12 mouse cellular contexts compared by ENCODE assay signal in genomic region chr4:155776704-155777335, GRCm38 (mm10). TPM values are rescaled to one million over a fixed set of nuclear protein-coding genes. Genes with fewer than 3 reads are reported as not detected.
DNase-seq lines count a peak whose midpoint lies in the region; ATAC-seq and TF ChIP-seq lines count a peak whose summit lies in the region.
"Had no signal": no experiment of that assay in that cellular context is flagged by ENCODE, and none has a peak within 500 bp of the region (broad histone marks: within the 10 kb centered on the region; RNA-seq: fewer than 3 reads in every experiment).

No protein-coding gene starts in this region.

- intact Hi-C loops in left cerebral cortex, postnatal 25 days (cut with DNase I) = no loop called here
- intact Hi-C loops in left cerebral cortex, postnatal 10 days (cut with DNase I) = no loop called here

- peaks cover 6 to 21% of the 10 kb centered on the region in 2 experiments for H3K4me1 ChIP-seq in MEL (ENCODE audit: control insufficient read depth in 1 of 2, insufficient read depth in 2 of 2, low read length in 2 of 2)
- H3K4me1 ChIP-seq in intestine, embryonic 16.5 days (ENCODE audit: control insufficient read depth, insufficient read depth, low read length) = peaks cover 46% of the 10 kb centered on the region

- H3K9ac ChIP-seq in MEL (ENCODE audit: control insufficient read depth, low read depth, low read length, poor library complexity, severe bottlenecking) = no peak overlapping the region
- H3K9ac ChIP-seq in intestine, embryonic 16.5 days (ENCODE audit: low read depth, low read length) = no peak overlapping the region
- H3K9ac ChIP-seq: embryonic facial prominence, embryonic 15.5 days; hindbrain, embryonic 12.5 days; limb, embryonic 13.5 days had no signal

- ATAC-seq in intestine, embryonic 16.5 days = no peak

- no peak overlapping the region for H3K27ac ChIP-seq in MEL (ENCODE audit: control insufficient read depth, low read depth, low read length)
- peak overlapping the region; percentile 28; the same call in 1 of the 2 replicates for H3K27ac ChIP-seq in intestine, embryonic 16.5 days (ENCODE audit: low read length)
- H3K27ac ChIP-seq: hindbrain, embryonic 12.5 days; limb, embryonic 13.5 days had no signal

- 50% methylated on average over 2 of the region's 2 CpGs for WGBS in intestine, embryonic 16.5 days

- no peaks in the 10 kb centered on the region for H3K27me3 ChIP-seq in MEL (ENCODE audit: control insufficient read depth in 1 of 2, insufficient read depth in 2 of 2, low read length in 2 of 2)
- H3K27me3 ChIP-seq in intestine, embryonic 16.5 days (replicated peaks; ENCODE audit: control insufficient read depth, insufficient read depth, low read length) = peaks cover 3% of the 10 kb centered on the region; the same call in 1 of the 2 replicates

- no peaks in the 10 kb centered on the region for H3K79me2 ChIP-seq in MEL (ENCODE audit: control insufficient read depth, insufficient read depth, low read length, poor library complexity)

- TF ChIP-seq POLR2A in MEL (IDR thresholded peaks at IDR 0.05; ENCODE audit: control insufficient read depth in 1 of 2, insufficient read depth in 1 of 2, low read depth in 1 of 2, low read length in 2 of 2, poor library complexity in 1 of 2) = no peak

- no peaks in the 10 kb centered on the region for H3K9me3 ChIP-seq in MEL (replicated peaks; ENCODE audit: insufficient read depth, low read length)
- H3K9me3 ChIP-seq in intestine, embryonic 16.5 days (ENCODE audit: control insufficient read depth, low read length) = no peaks in the 10 kb centered on the region
- H3K9me3 ChIP-seq: embryonic facial prominence, embryonic 15.5 days; hindbrain, embryonic 12.5 days; limb, embryonic 13.5 days had no signal

- no peak overlapping the region for H3K4me2 ChIP-seq in intestine, embryonic 16.5 days (ENCODE audit: low read depth, low read length)
- H3K4me2 ChIP-seq: embryonic facial prominence, embryonic 15.5 days; hindbrain, embryonic 12.5 days; limb, embryonic 13.5 days had no signal

- peak; percentile 40 to 42 for DNase-seq in heart, adult 18-20 months
- no peak for DNase-seq in heart, adult 8-10 months (ENCODE audit: low spot score)
- DNase-seq in left cerebral cortex, postnatal 25 days (ENCODE audit: low spot score in 2 of 2) = peak; percentile 35 to 83
- no peak for DNase-seq in left cerebral cortex, postnatal 10 days (ENCODE audit: extremely low spot score in 1 of 2, low spot score in 2 of 2)
- peak; percentile 44 for DNase-seq in MEL (ENCODE audit: low read depth, low spot score)
- no peak for DNase-seq in spleen, adult 12 weeks (ENCODE audit: low spot score)
- no peak for DNase-seq in cerebellum, postnatal 25 days

- no peak for TF ChIP-seq RAD21 in MEL (IDR thresholded peaks at IDR 0.05; ENCODE audit: low read depth, low read length)

- H3K4me3 ChIP-seq in MEL (ENCODE audit: control insufficient read depth in 1 of 2, insufficient read depth in 1 of 2, low read depth in 2 of 2, low read length in 2 of 2) = no peak overlapping the region
- no peak overlapping the region for H3K4me3 ChIP-seq in intestine, embryonic 16.5 days (ENCODE audit: low read length)
- H3K4me3 ChIP-seq: embryonic facial prominence, embryonic 15.5 days; hindbrain, embryonic 12.5 days; limb, embryonic 13.5 days had no signal

- H3K36me3 ChIP-seq in MEL (ENCODE audit: control insufficient read depth in 1 of 2, insufficient read depth in 2 of 2, low read length in 2 of 2) = peaks cover 0 to 8% of the 10 kb centered on the region in 2 experiments; a peak in 2 of 4 replicates
- H3K36me3 ChIP-seq in intestine, embryonic 16.5 days (ENCODE audit: control insufficient read depth, insufficient read depth, low read length) = no peaks in the 10 kb centered on the region
- H3K36me3 ChIP-seq: embryonic facial prominence, embryonic 15.5 days; hindbrain, embryonic 12.5 days; limb, embryonic 13.5 days had no signal

- no peak for TF ChIP-seq EP300 in MEL (IDR thresholded peaks at IDR 0.05; ENCODE audit: low read depth in 1 of 2, low read length in 2 of 2)

- no peak for TF ChIP-seq CTCF in MEL (IDR thresholded peaks at IDR 0.05 in 2 of 3, conservative IDR thresholded peaks at IDR 0.05 in 1 of 3; ENCODE audit: control insufficient read depth in 1 of 3, insufficient read depth in 1 of 3, low read depth in 2 of 3, low read length in 3 of 3, poor library complexity in 1 of 3, severe bottlenecking in 1 of 3)

TF ChIP-seq in MEL, 35 proteins besides CTCF, POLR2A, EP300 and RAD21:
- no peak for TF ChIP-seq ZKSCAN1 (IDR thresholded peaks at IDR 0.05; ENCODE audit: low read depth, low read length)
- no peak for TF ChIP-seq POLR2AphosphoS2 (IDR thresholded peaks at IDR 0.05; ENCODE audit: low read length)
- TF ChIP-seq TAL1 (IDR thresholded peaks at IDR 0.05; ENCODE audit: low read length) = no peak
- no peak for TF ChIP-seq NELFE (IDR thresholded peaks at IDR 0.05; ENCODE audit: low read depth, low read length)
- TF ChIP-seq GABPA (IDR thresholded peaks at IDR 0.05; ENCODE audit: low read depth, low read length) = no peak
- no peak for TF ChIP-seq SMC3 (IDR thresholded peaks at IDR 0.05; ENCODE audit: low read depth, low read length)
- TF ChIP-seq JUND (IDR thresholded peaks at IDR 0.05; ENCODE audit: low read depth, low read length) = no peak
- TF ChIP-seq TCF12 (IDR thresholded peaks at IDR 0.05; ENCODE audit: low read depth, low read length) = no peak
- 0 out of 2 replicates have a peak, but pooled peaks have one; percentile 12 for TF ChIP-seq SIN3A (IDR thresholded peaks at IDR 0.05; ENCODE audit: low read length)
- no peak for TF ChIP-seq MXI1 (IDR thresholded peaks at IDR 0.05; ENCODE audit: low read depth, low read length)
- no peak for TF ChIP-seq ZNF384 (IDR thresholded peaks at IDR 0.05; ENCODE audit: low read depth, low read length)
- TF ChIP-seq ELF1 (IDR thresholded peaks at IDR 0.05; ENCODE audit: low read depth, low read length) = no peak
- TF ChIP-seq ETS1 (IDR thresholded peaks at IDR 0.05; ENCODE audit: low read depth, low read length) = no peak
- TF ChIP-seq BHLHE40 (IDR thresholded peaks at IDR 0.05; ENCODE audit: borderline replicate concordance, low read depth, low read length) = no peak
- TF ChIP-seq UBTF (IDR thresholded peaks at IDR 0.05; ENCODE audit: borderline replicate concordance, insufficient read depth, low read depth, low read length) = no peak
- TF ChIP-seq GATA1 (IDR thresholded peaks at IDR 0.05; ENCODE audit: low read depth, low read length) = 0 out of 2 replicates have a peak, but pooled peaks have one; percentile 31
TF ChIP-seq in MEL: peak in this region for 2.

RNA-seq across cellular contexts. Expression of gene Vwa1, which starts 2.3 kb away (rescaled TPM):
- total RNA-seq in heart, adult 18-20 months (2021) = 10 to 100 TPM in 1 of 2 experiments, 1 to 10 TPM in 1; 7.1 to 14.6 TPM
- 1 to 10 TPM; 5.6 to 9.8 (median 8.1) TPM for total RNA-seq in heart, adult 8-10 months (2022)
- 10 to 100 TPM; 14.0 to 16.6 TPM for total RNA-seq in left cerebral cortex, postnatal 25 days (2021)
- 10 to 100 TPM; 14.6 to 19.3 TPM for total RNA-seq in left cerebral cortex, postnatal 10 days (2021)
- 0.33 and 0.42 TPM in 2 replicates for total RNA-seq in MEL (2012; rRNA removed)
- polyA plus RNA-seq in MEL (2012; ENCODE audit: insufficient read depth in 1 of 2, insufficient read length in 2 of 2, low read depth in 1 of 2, low replicate concordance in 2 of 2, missing spikeins in 1 of 2) = under 1 TPM in 1 of 2 experiments, not detected in 1; 0.33 TPM
- 18.9 TPM in 2 replicates for polyA plus RNA-seq in intestine, embryonic 16.5 days (2015; fragmentation: Nextera tagmentation; extraction: Ambion mirVana)

RNA-seq across cellular contexts. Expression of gene Tmem88b, which starts 8.9 kb away (rescaled TPM):
- under 1 TPM; 0.42 to 0.85 TPM for total RNA-seq in heart, adult 18-20 months (2021)
- 1 to 10 TPM in 1 of 4 experiments, under 1 TPM in 3; 0.66 to 1.1 (median 0.81) TPM for total RNA-seq in heart, adult 8-10 months (2022)
- 10 to 100 TPM; 16.8 to 20.7 TPM for total RNA-seq in left cerebral cortex, postnatal 25 days (2021)
- 1 to 10 TPM; 3.0 to 5.4 TPM for total RNA-seq in left cerebral cortex, postnatal 10 days (2021)
- total RNA-seq in MEL (2012; rRNA removed) = 0.10 and 0.19 TPM in 2 replicates
- polyA plus RNA-seq in MEL (2012; ENCODE audit: insufficient read depth in 1 of 2, insufficient read length in 2 of 2, low read depth in 1 of 2, low replicate concordance in 2 of 2, missing spikeins in 1 of 2) = under 1 TPM in 1 of 2 experiments, not detected in 1; 0.32 TPM
- 0.89 and 1.1 TPM in 2 replicates for polyA plus RNA-seq in intestine, embryonic 16.5 days (2015; fragmentation: Nextera tagmentation; extraction: Ambion mirVana)

RNA-seq across cellular contexts. Expression of gene Ankrd65, which starts 13.4 kb away (rescaled TPM):
- not detected for total RNA-seq in heart, adult 18-20 months (2021)
- total RNA-seq in heart, adult 8-10 months (2022) = not detected
- total RNA-seq in left cerebral cortex, postnatal 25 days (2021) = not detected
- not detected for total RNA-seq in left cerebral cortex, postnatal 10 days (2021)
- 0.12 TPM in 1 of 2 replicates, not detected in the other for total RNA-seq in MEL (2012; rRNA removed)
- not detected for polyA plus RNA-seq in MEL (2012; ENCODE audit: insufficient read depth in 1 of 2, insufficient read length in 2 of 2, low read depth in 1 of 2, low replicate concordance in 2 of 2, missing spikeins in 1 of 2)
- not detected in 2 replicates for polyA plus RNA-seq in intestine, embryonic 16.5 days (2015; fragmentation: Nextera tagmentation; extraction: Ambion mirVana)
- total RNA-seq: adrenal gland, postnatal 36 days had no signal
- polyA plus RNA-seq: hindbrain, embryonic 12.5 days; limb, embryonic 13.5 days had no signal

RNA-seq across cellular contexts. Expression of gene Atad3a, which starts 15.9 kb away (rescaled TPM):
- 10 to 100 TPM; 44.6 to 44.8 TPM for total RNA-seq in heart, adult 18-20 months (2021)
- total RNA-seq in heart, adult 8-10 months (2022) = 10 to 100 TPM; 34.9 to 45.7 (median 40.8) TPM
- total RNA-seq in left cerebral cortex, postnatal 25 days (2021) = 10 to 100 TPM; 44.0 to 52.3 TPM
- total RNA-seq in left cerebral cortex, postnatal 10 days (2021) = 10 to 100 TPM; 56.0 to 57.9 TPM
- total RNA-seq in MEL (2012; rRNA removed) = 198 and 220 TPM in 2 replicates
- 100 to 1,000 TPM in 1 of 2 experiments, not detected in 1; 232 TPM for polyA plus RNA-seq in MEL (2012; ENCODE audit: insufficient read depth in 1 of 2, insufficient read length in 2 of 2, low read depth in 1 of 2, low replicate concordance in 2 of 2, missing spikeins in 1 of 2)
- 142 and 150 TPM in 2 replicates for polyA plus RNA-seq in intestine, embryonic 16.5 days (2015; fragmentation: Nextera tagmentation; extraction: Ambion mirVana)

RNA-seq across cellular contexts. Expression of gene Mrpl20, which starts 25.9 kb away (rescaled TPM):
- 10 to 100 TPM; 76.7 to 79.8 TPM for total RNA-seq in heart, adult 18-20 months (2021)
- 10 to 100 TPM; 78.5 to 86.8 (median 80.6) TPM for total RNA-seq in heart, adult 8-10 months (2022)
- 10 to 100 TPM; 93.9 to 97.9 TPM for total RNA-seq in left cerebral cortex, postnatal 25 days (2021)
- 100 to 1,000 TPM; 103 to 111 TPM for total RNA-seq in left cerebral cortex, postnatal 10 days (2021)
- total RNA-seq in MEL (2012; rRNA removed) = 301 and 346 TPM in 2 replicates
- polyA plus RNA-seq in MEL (2012; ENCODE audit: insufficient read depth in 1 of 2, insufficient read length in 2 of 2, low read depth in 1 of 2, low replicate concordance in 2 of 2, missing spikeins in 1 of 2) = 100 to 1,000 TPM in 1 of 2 experiments, not detected in 1; 336 TPM
- 210 and 226 TPM in 2 replicates for polyA plus RNA-seq in intestine, embryonic 16.5 days (2015; fragmentation: Nextera tagmentation; extraction: Ambion mirVana)

Comparison
In these comparisons a context has a peak if more than half of its experiments do, and no peak if none do; other contexts are left out.
1. DNase-seq: peak in heart, adult 18-20 months (2 of 2), left cerebral cortex, postnatal 25 days (2 of 2) and MEL (single experiment); none in heart, adult 8-10 months (single experiment), left cerebral cortex, postnatal 10 days (0 of 2), spleen, adult 12 weeks (single experiment) and cerebellum, postnatal 25 days (0 of 2).